Mouse (Mus musculus) heart, embryonic 11.5 days (tissue): ENCODE data around the gene Zdhhc3. TPM values are rescaled to one million over a fixed set of nuclear protein-coding genes. Genes with fewer than 3 reads are reported as not detected.
A peak's percentile ranks its signal among the peaks of the same experiment; 100 is the strongest.

Source experiments
- ATAC-seq: fragments of 200-750 bp; cut with Nextera tagmentation; replicated peaks from 2 replicates; pipeline ENCODE4 v1.8.0; 2017; ENCODE audit warnings: moderate library complexity; ENCODE audit not compliant: insufficient number of reproducible peaks, low FRiP score, low TSS enrichment
- H3K27ac ChIP-seq: fragments of 300-500 bp; sonication (generic); 2 replicates; pipeline ENCODE4 v1.5.1; 2014; ENCODE audit warnings: mild to moderate bottlenecking, low read depth, low read length
- H3K27me3 ChIP-seq: fragments of 300-500 bp; sonication (generic); 2 replicates; pipeline ENCODE4 v1.6.1; 2014; ENCODE audit warnings: mild to moderate bottlenecking, low read length, mixed read lengths; ENCODE audit not compliant: control insufficient read depth, insufficient read depth
- H3K36me3 ChIP-seq: fragments of 300-500 bp; sonication (generic); 2 replicates; pipeline ENCODE4 v1.6.1; 2014; ENCODE audit warnings: mild to moderate bottlenecking, low read length, moderate library complexity, mixed read lengths; ENCODE audit not compliant: control insufficient read depth, insufficient read depth
- H3K4me1 ChIP-seq: fragments of 300-500 bp; sonication (generic); 2 replicates; pipeline ENCODE4 v1.6.1; 2014; ENCODE audit warnings: low read length; ENCODE audit not compliant: control insufficient read depth, insufficient read depth
- H3K4me2 ChIP-seq: fragments of 300-500 bp; sonication (generic); 2 replicates; pipeline ENCODE4 v1.6.1; 2014; ENCODE audit warnings: mild to moderate bottlenecking, moderate library complexity
- H3K4me3 ChIP-seq: fragments of 300-500 bp; sonication (generic); 2 replicates; pipeline ENCODE4 v1.5.1; 2014; ENCODE audit warnings: low read depth, low read length
- H3K9ac ChIP-seq: fragments of 300-500 bp; sonication (generic); 2 replicates; pipeline ENCODE4 v1.6.1; 2014; ENCODE audit warnings: mild to moderate bottlenecking, low read depth, low read length, moderate library complexity
- H3K9me3 ChIP-seq: fragments of 300-500 bp; sonication (generic); replicated peaks from 2 replicates; pipeline ENCODE4 v1.6.1; 2016; ENCODE audit warnings: low read length; ENCODE audit not compliant: control insufficient read depth
- WGBS: fragments of 180-500 bp; shearing (Covaris S2); extraction: QIAGEN DNeasy Blood & Tissue Kit; methylation state at CpG from one replicate; pipeline ENCODE4 v1.1.7; 2014; ENCODE audit not compliant: insufficient replicate concordance; 5-methylcytosine and 5-hydroxymethylcytosine counted together
- polyA plus RNA-seq: library from polyadenylated mRNA; unstranded; fragments of >200 nt; fragmentation: Nextera tagmentation; extraction: Ambion mirVana; gene quantifications from 2 replicates; pipeline ENCODE4 v1.2.1, GENCODE M21; 2014

Zdhhc3 gene
- polyA plus RNA-seq, 1 experiment from 2014 or later: 39.6 TPM

GRCm38 (mm10) chr9:123151561-123151960 lies 38.6 kb upstream of the Zdhhc3 start:
- H3K9ac ChIP-seq: no peak overlapping the region
- H3K4me3 ChIP-seq: no peak overlapping the region
- H3K27me3 ChIP-seq: peaks cover 5% of the 10 kb centered on the region
- 0 out of 2 replicates have a peak, but pooled peaks cover 2% of the 10 kb centered on the region for H3K9me3 ChIP-seq
- 32% methylated on average over 1 of the region's 1 CpGs for WGBS
- no peaks in the 10 kb centered on the region for H3K4me1 ChIP-seq
- no peak for ATAC-seq
- H3K4me2 ChIP-seq: no peak overlapping the region
- no peak overlapping the region for H3K27ac ChIP-seq
- H3K36me3 ChIP-seq: no peaks in the 10 kb centered on the region

DNA sequence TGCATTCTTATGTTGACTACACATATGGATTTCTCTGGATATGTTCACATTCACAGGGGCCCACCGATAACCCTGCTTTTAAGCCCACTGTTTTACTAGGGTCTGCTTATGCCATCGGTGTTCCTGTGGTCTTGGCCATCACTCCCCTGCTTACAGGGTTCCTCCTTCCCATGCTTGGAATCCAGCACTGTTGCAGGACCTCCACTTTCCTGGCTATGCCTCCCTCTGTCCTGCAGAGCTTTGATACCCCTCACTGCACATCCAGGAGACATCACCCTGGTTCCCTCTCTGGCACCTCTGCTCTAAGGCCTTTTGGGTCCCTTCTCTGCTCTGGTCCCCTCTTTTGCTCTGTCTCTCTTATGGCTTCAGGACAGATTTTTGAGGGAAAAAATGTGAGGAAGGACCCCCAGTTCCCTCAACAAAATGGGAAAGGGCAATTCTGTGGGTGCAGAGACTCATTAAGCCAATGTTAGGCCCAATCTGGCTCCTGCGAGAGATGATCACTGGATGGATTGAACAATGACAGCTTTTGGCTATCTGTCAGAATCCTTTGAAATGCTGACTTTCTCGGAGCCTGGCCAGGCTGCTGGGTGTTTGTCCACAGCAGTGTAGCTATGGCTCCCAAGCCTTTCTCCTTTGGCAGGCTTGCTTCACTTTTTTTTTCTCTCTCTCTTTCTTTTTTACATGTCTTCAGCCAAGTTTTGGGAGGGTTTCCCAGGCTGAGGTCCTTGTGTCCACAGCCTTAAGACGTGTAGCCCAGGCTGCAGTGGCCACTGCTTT lies 37.4 kb upstream of the Zdhhc3 start, which contains the start of gene Clec3b:
Gene Clec3b (plus strand): TSS at position 706 of the 780 bp plus-strand sequence.
- 83% methylated on average over 5 of the region's 5 CpGs for WGBS
- ATAC-seq: no peak

DNA sequence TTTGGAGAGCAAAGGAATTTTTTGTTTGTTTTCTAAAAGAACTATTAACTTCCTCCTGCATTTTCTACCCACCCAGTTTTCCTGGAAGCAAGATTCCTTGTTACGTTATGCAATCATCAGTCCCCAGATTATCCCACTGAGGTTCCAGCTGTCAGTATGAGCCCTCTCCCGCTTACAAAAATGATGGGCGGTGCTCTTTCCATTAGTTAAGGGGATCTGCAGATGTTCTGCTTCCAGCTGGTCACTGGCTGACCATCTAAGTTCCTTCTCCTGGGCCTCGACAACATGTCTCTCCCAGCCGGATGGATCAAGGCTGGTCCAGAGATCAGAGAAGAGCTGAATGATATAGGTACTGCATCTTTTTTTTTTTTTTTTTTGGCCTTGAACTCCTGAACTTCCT lies 35.4 kb upstream of the Zdhhc3 start:
- H3K4me3 ChIP-seq: no peak overlapping the region
- H3K27ac ChIP-seq: no peak overlapping the region
- H3K4me2 ChIP-seq: no peak overlapping the region
- WGBS: 84% methylated on average over 5 of the region's 5 CpGs
- H3K4me1 ChIP-seq: no peaks in the 10 kb centered on the region
- no peaks in the 10 kb centered on the region for H3K27me3 ChIP-seq
- peaks cover 2% of the 10 kb centered on the region; the same call in 1 of the 2 replicates for H3K9me3 ChIP-seq
- ATAC-seq: no peak
- no peak overlapping the region for H3K9ac ChIP-seq
- H3K36me3 ChIP-seq: no peaks in the 10 kb centered on the region

More for the DNA sequence above, 37.4 kb upstream of the Zdhhc3 start, which contains the start of gene Clec3b:
- H3K4me3 ChIP-seq: no peak within 1 kb of the TSS
- 0 out of 2 replicates have a peak, but pooled peaks cover 2% of the 10 kb centered on the region for H3K9me3 ChIP-seq
- no peaks in the 10 kb centered on the region for H3K27me3 ChIP-seq
- H3K4me1 ChIP-seq: no peaks in the 10 kb centered on the region
- H3K27ac ChIP-seq: no peak within 1 kb of the TSS
- no peaks in the 10 kb centered on the region for H3K36me3 ChIP-seq
- H3K9ac ChIP-seq: no peak within 1 kb of the TSS
- H3K4me2 ChIP-seq: no peak within 1 kb of the TSS

GRCm38 (mm10) chr9:123139887-123140614 lies 27.0 kb upstream of the Zdhhc3 start:
- Histone ChIP-seq H3K4me1 (no peaks in the 10 kb centered on the region), H3K27me3 (no peaks in the 10 kb centered on the region), H3K9me3 (no peaks in the 10 kb centered on the region; the same call in 1 of the 2 replicates), H3K36me3 (peaks cover 22% of the 10 kb centered on the region), H3K27ac (no peak overlapping the region), H3K9ac (no peak overlapping the region), H3K4me2 (no peak overlapping the region), H3K4me3 (no peak overlapping the region)
- ATAC-seq: no peak
- 89% methylated on average over 4 of the region's 4 CpGs for WGBS

DNA sequence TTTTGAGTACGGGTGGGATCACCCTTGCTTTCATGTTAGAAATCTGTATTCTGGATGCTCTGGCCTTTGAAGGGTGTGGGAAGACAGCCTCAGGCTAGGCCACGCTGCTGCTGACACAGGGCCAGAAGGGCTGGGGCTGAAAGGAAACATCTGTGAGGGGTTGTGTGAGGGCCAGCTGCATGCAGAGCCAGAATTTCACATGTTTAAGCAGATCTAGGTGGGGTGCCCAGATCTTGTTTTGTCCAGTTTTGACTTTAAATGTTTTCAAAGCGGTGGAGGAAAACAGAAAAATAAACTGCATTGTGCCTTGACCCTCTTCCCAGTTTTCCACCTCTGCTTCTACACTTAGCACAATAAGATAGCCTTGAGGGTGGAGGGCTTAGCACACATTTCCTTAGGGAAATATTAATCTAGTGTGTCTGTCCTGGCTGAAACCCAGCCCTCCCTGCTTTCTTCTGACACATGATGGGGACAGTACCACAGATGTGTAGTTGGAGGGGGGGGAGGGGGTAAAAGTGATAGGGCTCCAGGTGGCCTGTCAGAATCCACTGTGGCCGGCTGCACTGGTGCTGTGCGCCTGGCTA lies 26.0 kb upstream of the Zdhhc3 start:
- peaks cover 25% of the 10 kb centered on the region for H3K36me3 ChIP-seq
- 0 out of 2 replicates have a peak, but pooled peaks have one; percentile 26 for ATAC-seq

GRCm38 (mm10) chr9:123136953-123137682 lies 24.1 kb upstream of the Zdhhc3 start:
- Histone ChIP-seq H3K27me3 (no peaks in the 10 kb centered on the region), H3K9ac (no peak overlapping the region), H3K27ac (no peak overlapping the region), H3K4me3 (no peak overlapping the region), H3K36me3 (peaks cover 33% of the 10 kb centered on the region), H3K9me3 (no peaks in the 10 kb centered on the region), H3K4me2 (no peak overlapping the region), H3K4me1 (no peaks in the 10 kb centered on the region)
- ATAC-seq: no peak
- 79% methylated on average over 7 of the region's 7 CpGs for WGBS

More for the DNA sequence above, 26.0 kb upstream of the Zdhhc3 start:
- Histone ChIP-seq H3K4me3 (no peak overlapping the region), H3K9ac (no peak overlapping the region), H3K27me3 (no peaks in the 10 kb centered on the region), H3K27ac (no peak overlapping the region), H3K4me1 (no peaks in the 10 kb centered on the region), H3K9me3 (no peaks in the 10 kb centered on the region; the same call in 1 of the 2 replicates), H3K4me2 (no peak overlapping the region)
- WGBS: 76% methylated on average over 5 of the region's 5 CpGs

DNA sequence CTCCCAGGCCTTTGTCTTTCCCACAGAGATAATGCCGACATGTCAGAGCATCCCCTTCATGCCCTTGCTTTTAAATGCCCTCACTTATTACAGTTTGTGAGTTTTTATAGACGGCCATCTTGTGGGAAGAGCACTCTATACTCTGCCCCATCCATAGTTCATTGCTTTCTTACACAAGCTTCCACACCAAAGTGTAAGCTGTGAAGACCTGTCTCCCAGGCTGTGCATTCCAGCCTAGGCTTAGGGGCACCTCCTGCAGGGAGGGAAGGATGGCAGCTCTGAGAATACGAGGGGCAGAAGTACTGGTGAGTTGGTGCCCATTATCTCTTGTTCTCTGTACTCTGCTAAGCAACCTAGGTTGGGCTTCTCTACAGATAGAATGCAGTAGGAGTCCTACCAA lies 20.0 kb upstream of the Zdhhc3 start:
- Histone ChIP-seq H3K27me3 (no peaks in the 10 kb centered on the region), H3K9ac (no peak overlapping the region), H3K9me3 (no peaks in the 10 kb centered on the region), H3K36me3 (peaks cover 41% of the 10 kb centered on the region), H3K4me2 (no peak overlapping the region), H3K27ac (no peak overlapping the region), H3K4me1 (no peaks in the 10 kb centered on the region), H3K4me3 (no peak overlapping the region)
- no peak for ATAC-seq
- WGBS: 92% methylated on average over 3 of the region's 3 CpGs

DNA sequence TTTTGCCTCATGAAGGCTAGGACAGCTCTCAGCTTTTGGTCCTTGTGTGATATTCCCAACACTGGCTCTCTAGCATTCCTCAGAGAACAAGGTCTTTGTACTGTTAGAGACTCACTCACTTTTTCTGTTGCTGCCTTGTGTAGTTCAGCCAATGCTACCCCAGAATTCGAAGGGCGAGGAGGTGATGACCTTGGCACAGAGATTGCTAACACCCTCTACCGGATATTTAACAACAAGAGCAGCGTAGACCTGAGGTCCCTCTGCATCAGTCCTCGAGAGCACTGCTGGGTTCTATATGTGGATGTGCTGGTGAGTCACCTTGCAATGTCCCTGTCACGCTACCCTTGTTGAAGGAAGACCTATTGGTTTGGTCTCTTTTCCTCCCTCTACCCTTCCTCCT lies 14.7 kb upstream of the Zdhhc3 start:
- ATAC-seq: no peak
- no peaks in the 10 kb centered on the region for H3K9me3 ChIP-seq
- H3K4me1 ChIP-seq: no peaks in the 10 kb centered on the region
- no peaks in the 10 kb centered on the region for H3K27me3 ChIP-seq
- 89% methylated on average over 6 of the region's 6 CpGs for WGBS
- no peak overlapping the region for H3K4me2 ChIP-seq
- H3K4me3 ChIP-seq: no peak overlapping the region
- no peak overlapping the region for H3K9ac ChIP-seq
- peaks cover 36% of the 10 kb centered on the region for H3K36me3 ChIP-seq
- no peak overlapping the region for H3K27ac ChIP-seq
